Mouse (Mus musculus): ENCODE data around the gene Dusp16. TPM values are rescaled to one million over a fixed set of nuclear protein-coding genes. Genes with fewer than 3 reads are reported as not detected.

Gene Dusp16
- polyA plus RNA-seq, 1 experiment from 2014 or later = 12.0 TPM

DNA sequence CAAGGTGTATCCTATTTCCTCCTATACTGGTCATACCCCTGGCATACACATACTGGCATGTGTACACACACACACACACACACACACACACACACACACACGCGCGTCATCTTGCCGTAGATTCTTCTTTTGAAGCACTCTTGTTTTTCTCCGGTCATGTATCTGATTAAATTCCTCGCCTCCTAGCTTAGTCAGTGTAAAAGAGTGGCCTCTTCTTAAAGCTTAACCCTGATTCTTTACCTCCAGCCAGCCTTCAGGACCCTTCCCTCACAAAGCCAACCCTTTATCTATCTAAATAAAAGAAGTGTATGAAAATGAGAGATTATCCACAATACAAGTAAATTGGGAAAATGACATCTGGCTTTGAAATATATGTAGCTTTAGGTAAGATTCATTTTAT is 3.3 kb downstream of the Dusp16 start:
- H3K9ac ChIP-seq (replicated peaks; ENCODE audit: low read depth) = no peak overlapping the region
- H3K4me3 ChIP-seq (ENCODE audit: low read depth, low read length) = no peak overlapping the region
- DNase-seq (ENCODE audit: low spot score) = no peak
- TF ChIP-seq CTCF (IDR thresholded peaks at IDR 0.05) = no peak
- no peak for TF ChIP-seq EP300 (IDR thresholded peaks at IDR 0.05)
- no peaks in the 10 kb centered on the region for H3K36me3 ChIP-seq (ENCODE audit: insufficient read depth, low read length)
- H3K9me3 ChIP-seq (ENCODE audit: low read length) = no peaks in the 10 kb centered on the region
- 84% methylated on average over 6 of the region's 6 CpGs for WGBS
- H3K27ac ChIP-seq (ENCODE audit: low read length) = no peak overlapping the region
- H3K27me3 ChIP-seq (replicated peaks; ENCODE audit: insufficient read depth, low read length) = no peaks in the 10 kb centered on the region
- H3K4me2 ChIP-seq (replicated peaks; ENCODE audit: low read depth, low read length) = no peak overlapping the region
- peaks cover 10% of the 10 kb centered on the region; the same call in 1 of the 2 replicates for H3K4me1 ChIP-seq (ENCODE audit: insufficient read depth, low read depth, low read length)
- ATAC-seq = no peak

DNA sequence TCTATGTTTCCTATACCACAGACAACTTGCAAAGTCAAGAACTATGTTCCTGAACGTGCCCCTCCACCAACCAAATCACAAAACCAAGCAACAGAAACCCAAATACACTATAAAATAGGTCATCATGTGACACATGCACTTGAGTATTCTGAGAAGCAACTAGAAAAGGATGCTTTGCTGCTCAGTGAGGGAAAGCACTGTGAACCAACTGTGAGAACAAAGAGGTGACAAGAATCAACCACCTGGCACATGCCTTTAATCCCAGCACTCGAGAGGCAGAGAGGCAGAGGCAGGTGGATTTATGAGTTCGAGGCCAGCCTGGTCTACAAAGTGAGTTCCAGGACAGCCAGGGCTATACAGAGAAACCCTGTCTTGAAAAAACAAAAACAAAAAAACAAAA is 6.0 kb downstream of the Dusp16 start:
- H3K4me2 ChIP-seq (replicated peaks; ENCODE audit: low read depth, low read length) = no peak overlapping the region
- H3K9me3 ChIP-seq (ENCODE audit: low read length) = no peaks in the 10 kb centered on the region
- peaks cover 7% of the 10 kb centered on the region; the same call in 1 of the 2 replicates for H3K4me1 ChIP-seq (ENCODE audit: insufficient read depth, low read depth, low read length)
- ATAC-seq (no peak), DNase-seq (ENCODE audit: low spot score) (no peak)
- 67% methylated on average over 3 of the region's 3 CpGs for WGBS
- H3K4me3 ChIP-seq (ENCODE audit: low read depth, low read length) = no peak overlapping the region
- H3K27ac ChIP-seq (ENCODE audit: low read length) = no peak overlapping the region
- H3K9ac ChIP-seq (replicated peaks; ENCODE audit: low read depth) = no peak overlapping the region
- TF ChIP-seq EP300 (IDR thresholded peaks at IDR 0.05) = no peak
- TF ChIP-seq CTCF (IDR thresholded peaks at IDR 0.05) = no peak
- H3K27me3 ChIP-seq (replicated peaks; ENCODE audit: insufficient read depth, low read length) = no peaks in the 10 kb centered on the region
- H3K36me3 ChIP-seq (ENCODE audit: insufficient read depth, low read length) = no peaks in the 10 kb centered on the region

GRCm38 (mm10) chr6:134782900-134783299 is 9.5 kb downstream of the Dusp16 start:
- Histone ChIP-seq H3K4me1 (ENCODE audit: insufficient read depth, low read depth, low read length) (no peaks in the 10 kb centered on the region), H3K27me3 (replicated peaks; ENCODE audit: insufficient read depth, low read length) (no peaks in the 10 kb centered on the region), H3K36me3 (ENCODE audit: insufficient read depth, low read length) (no peaks in the 10 kb centered on the region), H3K4me3 (ENCODE audit: low read depth, low read length) (no peak overlapping the region), H3K27ac (ENCODE audit: low read length) (no peak overlapping the region), H3K9ac (replicated peaks; ENCODE audit: low read depth) (no peak overlapping the region), H3K4me2 (replicated peaks; ENCODE audit: low read depth, low read length) (no peak overlapping the region), H3K9me3 (ENCODE audit: low read length) (no peaks in the 10 kb centered on the region)
- no peak for TF ChIP-seq EP300 (IDR thresholded peaks at IDR 0.05)
- no peak for TF ChIP-seq CTCF (IDR thresholded peaks at IDR 0.05)
- WGBS = 90% methylated on average over 7 of the region's 7 CpGs
- ATAC-seq = no peak
- DNase-seq (ENCODE audit: low spot score) = no peak

DNA sequence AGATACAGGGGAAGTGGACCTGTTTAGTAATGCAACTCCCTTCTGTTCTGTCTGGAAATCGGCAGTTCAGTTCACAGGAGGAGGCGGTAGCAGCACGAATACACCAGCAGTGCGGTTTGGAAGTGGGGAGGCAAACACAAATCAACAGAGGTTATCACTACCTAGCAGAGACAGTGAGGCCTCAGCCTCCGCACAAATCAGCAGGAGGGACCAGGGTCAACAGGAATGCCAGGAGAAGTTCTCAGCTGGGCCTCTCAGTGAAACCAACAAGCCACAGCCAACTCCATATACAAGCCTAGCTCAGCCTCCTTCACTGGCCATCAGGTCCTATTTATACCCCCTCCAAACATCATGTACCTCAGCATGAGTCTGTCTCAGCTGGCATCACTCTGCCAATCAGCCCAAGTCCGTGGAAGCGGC is 10.9 kb downstream of the Dusp16 start:
- Histone ChIP-seq H3K27me3 (replicated peaks; ENCODE audit: insufficient read depth, low read length) (no peaks in the 10 kb centered on the region), H3K4me3 (ENCODE audit: low read depth, low read length) (no peak overlapping the region), H3K36me3 (ENCODE audit: insufficient read depth, low read length) (no peaks in the 10 kb centered on the region), H3K4me1 (ENCODE audit: insufficient read depth, low read depth, low read length) (no peaks in the 10 kb centered on the region), H3K9ac (replicated peaks; ENCODE audit: low read depth) (no peak overlapping the region), H3K4me2 (replicated peaks; ENCODE audit: low read depth, low read length) (no peak overlapping the region), H3K27ac (ENCODE audit: low read length) (no peak overlapping the region), H3K9me3 (ENCODE audit: low read length) (no peaks in the 10 kb centered on the region)
- 70% methylated on average over 7 of the region's 7 CpGs for WGBS
- TF ChIP-seq EP300 (IDR thresholded peaks at IDR 0.05) (no peak), CTCF (IDR thresholded peaks at IDR 0.05) (no peak)
- no peak for DNase-seq (ENCODE audit: low spot score)
- no peak for ATAC-seq

GRCm38 (mm10) chr6:134780024-134780423 is 12.4 kb downstream of the Dusp16 start:
- Histone ChIP-seq H3K4me3 (ENCODE audit: low read depth, low read length) (no peak overlapping the region), H3K4me2 (replicated peaks; ENCODE audit: low read depth, low read length) (no peak overlapping the region), H3K9ac (replicated peaks; ENCODE audit: low read depth) (no peak overlapping the region), H3K4me1 (ENCODE audit: insufficient read depth, low read depth, low read length) (no peaks in the 10 kb centered on the region), H3K27ac (ENCODE audit: low read length) (no peak overlapping the region), H3K36me3 (ENCODE audit: insufficient read depth, low read length) (no peaks in the 10 kb centered on the region), H3K9me3 (ENCODE audit: low read length) (no peaks in the 10 kb centered on the region), H3K27me3 (replicated peaks; ENCODE audit: insufficient read depth, low read length) (no peaks in the 10 kb centered on the region)
- TF ChIP-seq EP300 (IDR thresholded peaks at IDR 0.05) (no peak), CTCF (IDR thresholded peaks at IDR 0.05) (peak; percentile 46)
- DNase-seq (ENCODE audit: low spot score) = no peak
- ATAC-seq = no peak
- WGBS = 66% methylated on average over 2 of the region's 2 CpGs

DNA sequence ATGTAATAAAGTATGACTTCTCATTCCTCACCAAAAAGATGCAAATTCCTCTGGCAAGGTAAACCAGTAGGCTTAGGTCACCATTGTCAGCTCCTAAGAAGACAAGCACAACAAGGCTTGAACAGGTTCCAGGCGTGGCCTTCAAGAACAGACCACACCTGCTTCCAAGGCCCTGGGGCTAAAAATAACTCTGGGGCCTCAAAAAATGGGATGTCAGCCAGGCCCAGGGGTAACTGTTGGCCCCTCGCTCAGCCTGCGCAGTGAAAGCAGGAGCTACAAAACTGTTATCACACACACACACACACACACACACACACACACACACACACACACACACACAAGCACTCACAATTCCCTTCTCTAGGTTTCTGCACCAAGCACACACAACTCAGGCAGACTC is 18.5 kb downstream of the Dusp16 start:
- H3K9ac ChIP-seq (replicated peaks; ENCODE audit: low read depth) = no peak overlapping the region
- no peak for TF ChIP-seq CTCF (IDR thresholded peaks at IDR 0.05)
- TF ChIP-seq EP300 (IDR thresholded peaks at IDR 0.05) = no peak
- ATAC-seq (peak; percentile 64), DNase-seq (ENCODE audit: low spot score) (peak; percentile 65)
- no peaks in the 10 kb centered on the region for H3K27me3 ChIP-seq (replicated peaks; ENCODE audit: insufficient read depth, low read length)
- 16% methylated on average over 3 of the region's 3 CpGs for WGBS
- H3K4me3 ChIP-seq (ENCODE audit: low read depth, low read length) = no peak overlapping the region
- no peaks in the 10 kb centered on the region for H3K9me3 ChIP-seq (ENCODE audit: low read length)
- no peaks in the 10 kb centered on the region for H3K36me3 ChIP-seq (ENCODE audit: insufficient read depth, low read length)
- H3K4me1 ChIP-seq (ENCODE audit: insufficient read depth, low read depth, low read length) = no peaks in the 10 kb centered on the region
- no peak overlapping the region for H3K27ac ChIP-seq (ENCODE audit: low read length)
- no peak overlapping the region for H3K4me2 ChIP-seq (replicated peaks; ENCODE audit: low read depth, low read length)

DNA sequence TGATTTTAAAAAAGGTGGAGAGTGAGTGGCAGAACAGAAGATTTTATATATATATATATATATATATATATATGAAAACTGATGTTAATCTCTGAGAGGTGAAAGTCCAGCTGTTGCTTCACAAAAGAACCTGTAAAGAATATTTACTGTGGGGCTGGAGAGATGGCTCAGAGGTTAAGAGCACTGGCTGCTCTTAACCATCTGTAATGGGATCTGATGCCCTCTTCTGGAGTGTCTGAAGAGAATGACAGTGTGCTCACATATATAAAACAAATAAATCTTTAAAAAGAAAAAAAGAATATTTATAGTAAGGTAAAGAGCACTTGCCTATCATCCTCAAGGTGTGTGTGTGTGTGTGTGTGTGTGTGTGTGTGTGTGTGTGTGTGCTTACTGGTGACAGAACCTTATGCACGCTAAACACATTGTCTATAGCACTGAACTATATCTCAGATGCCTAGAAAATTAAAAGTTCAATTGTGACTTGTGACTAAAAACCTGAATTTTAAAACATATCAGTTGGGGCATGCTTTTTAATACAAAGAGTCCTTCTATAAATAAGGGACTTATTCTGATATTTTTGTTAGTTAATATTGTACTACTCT is 19.0 kb downstream of the Dusp16 start:
- ATAC-seq (no peak), DNase-seq (ENCODE audit: low spot score) (no peak)
- H3K9ac ChIP-seq (replicated peaks; ENCODE audit: low read depth) = no peak overlapping the region
- H3K9me3 ChIP-seq (ENCODE audit: low read length) = no peaks in the 10 kb centered on the region
- H3K4me3 ChIP-seq (ENCODE audit: low read depth, low read length) = no peak overlapping the region
- TF ChIP-seq CTCF (IDR thresholded peaks at IDR 0.05) (no peak), EP300 (IDR thresholded peaks at IDR 0.05) (no peak)
- 92% methylated on average over 1 of the region's 1 CpGs for WGBS
- H3K4me1 ChIP-seq (ENCODE audit: insufficient read depth, low read depth, low read length) = no peaks in the 10 kb centered on the region
- no peaks in the 10 kb centered on the region for H3K27me3 ChIP-seq (replicated peaks; ENCODE audit: insufficient read depth, low read length)
- no peaks in the 10 kb centered on the region for H3K36me3 ChIP-seq (ENCODE audit: insufficient read depth, low read length)
- H3K27ac ChIP-seq (ENCODE audit: low read length) = no peak overlapping the region
- H3K4me2 ChIP-seq (replicated peaks; ENCODE audit: low read depth, low read length) = no peak overlapping the region
